Mouse (Mus musculus): ENCODE measurements at regions not wholly inside any gene's neighbourhood (a gene's known extent, or its start where the extent isn't known, plus 50 kb on each side); places are given as distances from the start of the nearest gene placed in this dataset.

DNA sequence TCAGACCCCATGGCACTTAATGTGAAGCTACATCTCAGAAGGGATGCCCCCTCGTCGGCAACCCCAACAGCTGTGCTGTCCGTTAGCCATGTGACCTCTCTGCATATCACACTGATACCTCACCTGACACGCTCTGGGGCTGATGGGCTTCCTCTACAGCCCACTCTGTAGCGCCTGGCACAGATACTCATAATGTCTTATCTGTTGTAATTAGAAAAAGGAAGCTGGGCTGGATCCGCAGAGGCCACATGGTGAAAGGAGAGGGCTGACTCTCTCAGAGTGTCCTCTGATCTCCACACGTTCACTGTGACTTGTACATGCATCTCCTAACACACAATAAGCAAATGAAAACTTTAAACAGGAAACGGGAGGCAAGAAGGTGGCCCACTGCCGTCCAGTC is 126.5 kb upstream of the Meis1 start:
- no peak for DNase-seq (ENCODE audit: low read depth in 1 of 2, low spot score in 2 of 2)

DNA sequence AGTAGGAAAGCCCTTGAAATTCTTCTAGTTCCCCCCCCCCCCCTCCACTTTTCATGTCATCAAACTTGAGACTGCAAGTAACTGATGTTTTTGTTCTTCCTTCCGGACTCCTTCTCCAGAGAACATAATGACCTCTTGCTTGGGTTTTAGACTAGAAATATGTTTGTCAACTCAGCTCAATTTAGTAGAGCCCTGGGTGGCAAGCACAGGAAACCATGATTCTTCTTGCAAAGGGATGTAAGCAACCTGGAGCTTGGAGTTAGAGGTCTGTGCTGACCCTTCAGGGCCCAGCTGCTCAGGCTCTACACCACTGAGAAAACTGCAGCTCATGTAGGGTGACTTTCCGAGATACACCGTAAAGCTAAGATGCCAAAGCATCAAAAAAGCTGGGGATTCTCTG is 127.2 kb upstream of the Meis1 start:
- DNase-seq (ENCODE audit: low read depth in 1 of 2, low spot score in 2 of 2) = no peak

DNA sequence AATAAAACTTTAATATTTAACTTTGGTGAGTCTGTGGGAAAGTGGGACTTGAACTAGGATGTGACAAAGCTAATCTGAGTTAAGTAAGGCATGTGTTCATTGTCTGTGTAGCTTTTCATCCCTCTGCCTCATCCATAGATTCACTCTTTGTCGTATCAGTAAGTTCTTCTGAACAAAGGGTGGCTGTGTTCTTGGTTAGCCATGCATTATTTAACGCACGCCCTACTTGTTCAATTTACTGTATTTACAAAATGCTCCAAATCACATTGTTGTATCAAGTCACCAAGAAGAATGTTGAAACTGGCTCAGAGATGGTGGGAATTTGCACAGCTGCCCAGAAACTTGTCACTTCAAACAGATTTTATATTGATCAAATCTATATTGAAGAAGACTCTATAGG is 132.2 kb upstream of the Meis1 start:
- no peak for DNase-seq (ENCODE audit: low read depth in 1 of 2, low spot score in 2 of 2)

- DNase-seq (ENCODE audit: low read depth in 1 of 2, low spot score in 2 of 2) = no peak
Measured at GRCm38 (mm10) chr11:19153714-19154113, 134.9 kb upstream of the Meis1 start.

- DNase-seq (ENCODE audit: low read depth in 1 of 2, low spot score in 2 of 2) = no peak
Measured at GRCm38 (mm10) chr11:19154813-19155616, 136.2 kb upstream of the Meis1 start.

DNA sequence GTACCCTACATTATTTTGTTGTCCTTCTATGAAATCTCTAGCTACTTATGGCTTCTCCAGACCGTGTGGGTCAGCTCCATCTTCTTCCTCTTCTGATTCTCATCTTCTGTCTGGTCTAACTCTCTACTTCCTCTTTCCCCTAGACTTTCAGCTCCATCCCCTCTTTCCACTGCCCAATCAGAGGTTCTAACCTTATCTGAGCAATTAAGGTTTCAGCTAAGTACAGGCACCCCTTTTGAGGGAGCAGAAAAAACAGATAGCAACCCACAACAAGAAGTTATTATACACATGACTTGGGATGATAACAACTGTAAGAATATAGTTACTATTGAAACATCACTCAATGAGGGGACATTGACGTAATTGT is 136.8 kb upstream of the Meis1 start:
- DNase-seq (ENCODE audit: low read depth in 1 of 2, low spot score in 2 of 2) = no peak

- no peak for DNase-seq (ENCODE audit: low read depth in 1 of 2, low spot score in 2 of 2)
Measured at GRCm38 (mm10) chr11:19160227-19160626, 141.4 kb upstream of the Meis1 start.

DNA sequence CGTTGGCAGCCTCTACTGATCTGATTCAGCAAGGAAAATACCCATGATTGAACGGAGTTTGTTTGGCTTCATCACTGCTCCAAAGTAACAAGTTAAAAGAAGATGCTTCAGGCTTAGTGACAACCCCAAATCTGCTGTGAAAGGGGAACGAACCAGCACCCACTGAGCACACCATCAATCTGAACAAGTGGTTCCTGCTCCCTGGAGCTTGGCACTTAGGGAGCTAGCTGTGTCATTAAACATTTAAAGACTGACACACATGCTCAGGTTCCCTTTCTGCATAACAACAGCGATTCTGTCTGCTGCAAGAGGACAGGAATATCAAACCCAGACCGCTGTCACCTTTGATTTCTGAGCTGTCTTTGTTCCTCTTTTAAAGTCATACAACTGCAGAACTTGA is 141.9 kb upstream of the Meis1 start:
- DNase-seq (ENCODE audit: low read depth in 1 of 2, low spot score in 2 of 2) = no peak

- DNase-seq (ENCODE audit: low read depth in 1 of 2, low spot score in 2 of 2) = no peak
Measured at GRCm38 (mm10) chr11:19170938-19171337, 152.2 kb upstream of the Meis1 start.

DNA sequence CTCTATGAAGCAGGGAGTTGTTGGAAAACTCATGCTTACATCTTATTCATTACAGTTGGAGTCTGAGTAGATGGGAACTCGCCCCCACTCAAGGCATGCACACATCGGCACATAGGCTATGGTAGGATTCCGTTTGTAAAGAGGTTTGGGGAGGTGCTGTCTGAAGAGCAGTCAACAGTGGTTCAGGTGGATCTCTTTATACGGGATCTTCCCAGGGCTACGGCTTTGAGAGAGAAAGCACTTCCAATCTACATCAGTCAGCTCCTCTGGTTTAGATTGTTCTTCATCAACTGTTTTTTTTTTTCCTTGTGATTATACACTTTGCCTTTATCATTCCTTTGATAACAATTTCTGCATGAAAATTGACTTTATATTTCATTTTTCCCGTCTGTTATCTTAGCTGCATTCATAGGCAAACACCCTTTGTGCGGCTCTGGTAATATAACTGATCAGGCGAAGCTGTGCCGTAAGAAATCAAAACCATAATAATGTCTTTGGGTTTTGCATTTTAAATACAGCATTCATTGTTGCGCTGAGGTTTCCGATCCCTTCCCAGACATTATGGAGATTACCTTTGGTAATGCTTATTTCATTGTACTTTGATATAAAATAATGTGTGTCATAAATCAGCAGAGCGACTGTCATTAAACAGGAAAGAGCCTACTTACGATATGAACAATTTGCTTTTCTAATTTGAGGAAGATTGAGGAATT is 155.7 kb upstream of the Meis1 start:
- DNase-seq (ENCODE audit: low read depth in 1 of 2, low spot score in 2 of 2) = no peak

GRCm38 (mm10) chr11:19179290-19179689 is 160.5 kb upstream of the Meis1 start:
- DNase-seq (ENCODE audit: low read depth in 1 of 2, low spot score in 2 of 2) = no peak

- DNase-seq (ENCODE audit: low read depth in 1 of 2, low spot score in 2 of 2) = no peak
Measured at GRCm38 (mm10) chr11:19189778-19190177, 171.0 kb upstream of the Meis1 start.

GRCm38 (mm10) chr11:19194464-19194863 is 175.7 kb upstream of the Meis1 start:
- no peak for DNase-seq (ENCODE audit: low read depth in 1 of 2, low spot score in 2 of 2)

DNA sequence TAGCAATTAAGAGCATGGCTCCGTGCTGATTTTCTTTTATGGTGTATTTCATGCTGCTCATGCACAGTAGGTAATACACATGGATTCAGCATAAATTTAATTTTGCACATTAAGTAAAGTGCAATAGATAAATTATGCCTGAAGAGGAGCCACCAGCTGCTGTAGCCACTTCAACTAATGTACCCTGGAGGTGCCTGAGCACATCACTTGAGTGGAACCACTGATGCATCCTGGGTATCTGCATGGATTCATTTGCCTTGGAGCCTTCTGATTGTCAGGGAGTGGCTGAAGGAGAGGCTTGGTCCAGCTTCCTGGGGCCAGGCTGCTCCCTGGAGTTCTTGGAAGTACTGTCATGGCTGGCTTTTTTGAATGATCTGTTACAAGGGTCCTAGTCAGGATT is 179.0 kb upstream of the Meis1 start:
- DNase-seq (ENCODE audit: low read depth in 1 of 2, low spot score in 2 of 2) = no peak

GRCm38 (mm10) chr11:19202602-19203517 is 184.1 kb upstream of the Meis1 start:
- no peak for DNase-seq (ENCODE audit: low read depth in 1 of 2, low spot score in 2 of 2)

- no peak for DNase-seq (ENCODE audit: low read depth in 1 of 2, low spot score in 2 of 2)
Measured at GRCm38 (mm10) chr11:19203518-19203900, 184.7 kb upstream of the Meis1 start.

DNA sequence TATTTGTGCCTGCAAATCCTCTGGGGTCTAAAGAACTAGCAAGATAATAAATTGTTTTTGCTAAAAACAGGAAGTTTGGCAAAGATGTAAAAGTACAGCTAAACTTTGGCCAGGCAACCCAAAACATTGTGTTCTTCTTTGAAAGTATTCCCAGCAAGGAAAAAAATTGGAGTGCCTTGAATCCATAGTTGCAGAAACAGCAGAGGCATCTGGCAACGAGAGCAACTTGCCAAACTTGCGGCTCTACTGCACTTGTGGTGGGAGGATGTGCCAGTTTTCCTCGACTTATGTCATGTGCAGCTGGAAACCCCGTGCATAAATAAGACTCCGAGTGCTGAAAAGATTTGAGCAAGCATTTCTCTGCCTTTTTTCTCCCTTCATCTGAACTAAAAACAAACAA is 185.2 kb upstream of the Meis1 start:
- no peak for DNase-seq (ENCODE audit: low read depth in 1 of 2, low spot score in 2 of 2)

DNA sequence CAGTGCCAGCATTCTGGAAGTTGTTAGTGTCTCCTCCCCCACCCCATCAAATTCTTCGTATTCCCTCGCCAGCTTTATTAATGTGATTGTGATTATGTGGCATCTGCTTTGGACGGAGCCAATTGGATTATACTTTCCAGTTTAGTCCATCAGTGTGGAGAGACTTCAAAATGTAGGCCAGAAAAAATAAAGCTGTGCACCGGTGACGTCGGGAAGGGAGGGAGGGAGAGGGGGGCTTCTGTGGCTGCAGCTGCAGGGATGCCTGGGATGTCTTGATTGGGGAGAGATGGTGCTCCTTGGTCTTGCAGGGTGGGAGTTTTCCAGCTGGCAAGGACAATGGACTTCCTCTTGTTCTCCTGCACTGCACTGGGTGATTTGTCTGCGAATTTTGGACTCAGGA is 185.7 kb upstream of the Meis1 start:
- no peak for DNase-seq (ENCODE audit: low read depth in 1 of 2, low spot score in 2 of 2)

GRCm38 (mm10) chr11:19205174-19205573 is 186.4 kb upstream of the Meis1 start:
- DNase-seq (ENCODE audit: low read depth in 1 of 2, low spot score in 2 of 2) = no peak

GRCm38 (mm10) chr11:19219476-19219875 is 200.7 kb upstream of the Meis1 start:
- DNase-seq (ENCODE audit: low read depth in 1 of 2, low spot score in 2 of 2) = no peak

DNA sequence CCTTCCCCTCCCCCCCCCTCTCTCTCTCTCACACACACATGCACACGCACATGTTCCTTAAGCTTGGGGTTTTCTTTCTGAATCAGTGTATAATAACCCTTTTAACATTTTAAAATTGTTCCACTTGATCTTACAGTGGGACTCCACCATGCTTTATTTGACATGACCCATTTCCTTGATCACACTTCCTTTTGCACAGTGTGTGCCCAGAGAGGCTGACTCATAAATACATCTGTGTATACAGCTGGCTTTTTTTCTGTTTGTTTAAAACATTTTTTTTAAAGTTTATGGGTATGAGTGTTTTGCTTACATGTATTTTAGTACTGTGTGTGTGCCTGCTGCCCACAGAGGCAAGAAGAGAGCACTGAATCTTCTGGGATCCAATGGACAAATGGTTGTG is 202.7 kb upstream of the Meis1 start:
- DNase-seq (ENCODE audit: low read depth in 1 of 2, low spot score in 2 of 2) = no peak

- no peak for DNase-seq (ENCODE audit: low read depth in 1 of 2, low spot score in 2 of 2)
Measured at GRCm38 (mm10) chr11:19226756-19227155, 208.0 kb upstream of the Meis1 start.
